Mouse (Mus musculus) brain, embryonic 14.5 days (tissue): ENCODE results near the gene Ezh1.

Experiments
- CTCF ChIP-seq: fragments of 200-500 bp; IDR thresholded peaks from 2 replicates; pipeline ENCODE4 v1.5.1; 2012; ENCODE audit warnings: inconsistent platforms, mild to moderate bottlenecking, moderate library complexity, borderline replicate concordance; ENCODE audit not compliant: insufficient read depth, insufficient read length; ENCODE audit errors: extremely low read depth
- POLR2A ChIP-seq: fragments of 200-500 bp; IDR thresholded peaks from 2 replicates; pipeline ENCODE4 v1.6.1; 2012; ENCODE audit warnings: mild to moderate bottlenecking, inconsistent platforms, borderline replicate concordance; ENCODE audit not compliant: poor library complexity, insufficient read depth, insufficient read length, severe bottlenecking; ENCODE audit errors: extremely low read depth

- TF ChIP-seq CTCF (no peak), POLR2A (no peak)
Measured at GRCm38 (mm10) chr11:101232010-101232839, 6.0 kb upstream of the Ezh1 start.
